Mouse (Mus musculus): ENCODE data around the gene Kdm1a.

Kdm1a gene

DNA sequence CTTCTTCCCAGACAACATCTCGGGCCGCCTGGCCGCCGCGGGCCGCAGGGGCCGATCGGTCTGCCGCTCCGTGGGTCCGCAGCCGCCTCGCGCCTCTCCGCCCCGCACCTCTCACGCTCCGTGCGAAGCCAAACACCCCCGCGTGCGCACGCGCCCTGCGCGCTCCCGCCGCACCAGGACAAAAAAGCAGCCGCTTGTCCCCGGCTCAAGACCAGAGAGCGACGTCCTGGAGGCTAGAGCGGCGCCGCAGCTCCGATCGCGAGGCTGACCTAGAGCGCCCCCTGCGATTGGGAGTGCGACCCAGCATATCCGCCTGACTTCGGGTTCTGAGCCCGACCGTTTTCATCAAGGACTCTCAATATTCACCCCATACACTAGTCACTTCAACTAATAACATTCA lies at the start of gene Kdm1a:
Gene Kdm1a, minus strand, starts transcription at position 156 of the 400 bp plus-strand sequence.
- peak; percentile 88 for DNase-seq

- no peak for DNase-seq
Observed at GRCm38 (mm10) chr4:136651882-136652527, 49.5 kb upstream of the Kdm1a start.

DNA sequence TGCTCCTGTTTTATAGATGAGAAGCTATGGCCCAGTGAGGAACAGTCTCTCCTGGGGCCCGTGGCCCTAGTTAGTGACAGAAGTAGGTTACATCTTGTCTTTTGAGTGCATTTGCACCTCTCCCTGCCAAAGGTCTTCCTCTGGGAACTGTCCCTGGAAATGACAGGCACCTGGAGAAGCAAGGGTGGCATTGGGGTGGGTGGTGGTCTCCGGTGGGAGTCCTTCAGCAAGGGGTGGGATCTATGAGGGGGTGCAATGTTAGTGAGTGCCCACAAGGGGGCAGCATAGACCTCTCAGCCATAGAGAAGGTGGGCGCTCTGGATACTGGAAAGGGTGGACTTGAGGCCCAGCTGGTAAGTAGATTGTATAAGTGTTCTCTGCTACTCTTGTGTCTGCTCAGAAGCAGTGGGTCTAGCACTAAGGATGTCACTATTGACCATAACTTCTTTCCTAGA lies 48.9 kb upstream of the Kdm1a start:
- no peak for DNase-seq

- DNase-seq, result no peak
Observed at GRCm38 (mm10) chr4:136650261-136650660, 47.7 kb upstream of the Kdm1a start.

- no peak for DNase-seq
Observed at GRCm38 (mm10) chr4:136649480-136650196, 47.1 kb upstream of the Kdm1a start.

DNA sequence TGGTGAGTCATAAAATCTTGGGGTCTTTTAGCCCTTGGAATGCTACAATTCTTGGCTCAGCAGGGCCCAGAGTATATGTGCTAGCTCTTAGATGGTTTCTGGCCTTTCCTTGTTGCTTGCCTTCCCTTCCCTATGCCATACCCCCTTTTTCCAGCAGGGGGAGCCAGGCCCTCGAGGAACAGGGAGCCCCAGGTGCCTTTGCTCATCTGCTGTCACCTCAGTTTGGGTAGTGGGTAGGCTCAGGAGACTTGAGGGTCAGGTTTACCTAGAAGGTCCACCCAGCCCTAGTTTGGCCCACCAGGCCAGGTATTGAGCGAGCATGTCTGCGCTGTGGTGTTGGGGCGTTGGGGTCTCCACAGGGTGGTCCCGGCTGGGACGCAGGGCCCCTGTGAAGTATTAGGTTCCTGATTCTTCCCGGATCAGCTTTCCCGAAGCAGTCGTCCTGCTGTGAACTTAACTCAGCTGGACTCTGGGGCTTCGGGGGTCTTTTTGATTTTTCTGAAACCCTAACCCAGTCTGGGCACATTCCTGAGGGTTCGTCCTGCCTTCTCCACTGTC lies 46.5 kb upstream of the Kdm1a start:
- peak; percentile 31 for DNase-seq

DNA sequence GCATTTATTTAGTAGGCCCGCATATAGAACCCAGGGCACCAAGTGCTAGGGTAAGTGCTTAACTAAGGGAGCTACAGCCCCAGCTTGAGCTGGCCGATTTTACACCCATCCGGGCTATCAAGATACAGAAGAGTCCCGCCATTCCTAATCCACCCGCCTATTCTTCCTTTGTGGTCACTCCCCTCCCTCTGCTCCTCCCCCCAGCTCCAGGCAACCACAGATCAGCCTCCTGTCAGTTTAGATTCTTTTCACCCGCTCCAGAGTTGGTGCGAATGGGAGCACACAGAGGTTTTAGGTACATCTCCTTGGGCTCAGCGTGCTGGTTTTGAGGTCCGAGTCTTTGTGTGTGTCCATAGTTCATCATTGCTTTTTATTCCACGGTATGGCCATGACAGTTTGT lies 36.4 kb upstream of the Kdm1a start:
- DNase-seq, result no peak

DNA sequence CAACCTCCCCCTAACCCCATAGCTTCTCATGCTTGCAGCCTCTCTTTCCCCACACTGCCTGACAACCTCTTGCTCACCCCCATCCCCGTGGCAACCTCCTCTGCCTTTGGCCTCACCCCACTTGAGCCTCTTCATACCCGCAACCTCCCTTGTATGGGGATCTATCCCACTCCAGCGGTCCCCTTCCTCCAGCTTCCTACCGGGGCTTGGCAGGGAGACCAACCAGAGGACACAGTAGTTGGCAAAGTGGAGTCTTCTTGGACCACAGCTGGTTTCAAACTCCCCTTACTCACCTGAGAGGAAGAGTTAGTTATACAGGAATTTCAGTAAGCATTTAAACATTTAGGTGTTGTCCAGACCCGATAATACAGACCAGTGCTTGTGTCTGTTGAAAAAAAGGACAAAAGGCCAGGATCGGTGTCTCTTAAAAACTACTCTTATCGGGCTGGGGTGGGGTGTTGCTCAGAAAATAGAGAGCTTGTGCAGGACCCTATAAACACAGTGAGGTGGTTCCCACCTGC lies 35.8 kb upstream of the Kdm1a start:
- DNase-seq, result no peak

- no peak for DNase-seq
Observed at GRCm38 (mm10) chr4:136637563-136638229, 35.2 kb upstream of the Kdm1a start.

GRCm38 (mm10) chr4:136636983-136637562 lies 34.5 kb upstream of the Kdm1a start:
- DNase-seq, result no peak

- no peak for DNase-seq
Observed at GRCm38 (mm10) chr4:136636511-136636910, 34.0 kb upstream of the Kdm1a start.

GRCm38 (mm10) chr4:136635995-136636394 lies 33.5 kb upstream of the Kdm1a start:
- no peak for DNase-seq

DNA sequence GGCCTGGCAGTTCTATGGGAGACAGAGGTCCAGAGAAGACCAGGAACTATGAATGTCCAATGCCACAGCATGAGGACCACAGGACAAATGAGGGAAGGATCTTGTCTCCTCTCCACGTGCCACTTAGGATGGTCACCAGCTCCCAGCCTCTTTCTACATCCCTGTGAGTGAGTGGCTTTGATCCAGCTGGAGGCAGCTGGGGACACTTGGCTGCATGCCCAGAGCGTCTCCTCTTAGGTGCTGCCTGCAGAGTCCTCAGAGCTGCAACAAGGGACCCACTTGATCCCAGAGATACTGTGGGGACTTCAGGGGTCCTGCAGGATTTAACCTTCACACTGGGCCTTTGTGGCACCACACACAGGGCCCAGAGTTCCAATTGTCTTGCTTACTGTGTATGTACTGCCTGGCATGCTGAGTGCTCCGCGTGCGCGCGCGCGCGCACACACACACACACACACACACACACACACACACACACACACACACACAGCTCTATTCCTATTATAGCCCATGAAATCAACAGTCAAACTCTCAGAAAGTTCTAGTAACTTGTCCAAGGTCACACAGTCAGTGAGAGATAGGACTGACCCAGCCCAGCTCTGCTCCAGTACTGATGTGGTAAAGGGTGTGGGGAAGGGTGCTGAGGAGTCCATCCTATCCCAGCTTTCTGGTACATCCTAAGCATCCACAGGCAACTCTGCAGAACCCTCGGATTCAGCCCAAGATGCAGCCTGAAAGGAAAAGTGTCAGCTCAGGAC lies 28.9 kb upstream of the Kdm1a start:
- peak; percentile 19 for DNase-seq

GRCm38 (mm10) chr4:136626590-136626989 lies 24.1 kb upstream of the Kdm1a start:
- DNase-seq, result no peak

DNA sequence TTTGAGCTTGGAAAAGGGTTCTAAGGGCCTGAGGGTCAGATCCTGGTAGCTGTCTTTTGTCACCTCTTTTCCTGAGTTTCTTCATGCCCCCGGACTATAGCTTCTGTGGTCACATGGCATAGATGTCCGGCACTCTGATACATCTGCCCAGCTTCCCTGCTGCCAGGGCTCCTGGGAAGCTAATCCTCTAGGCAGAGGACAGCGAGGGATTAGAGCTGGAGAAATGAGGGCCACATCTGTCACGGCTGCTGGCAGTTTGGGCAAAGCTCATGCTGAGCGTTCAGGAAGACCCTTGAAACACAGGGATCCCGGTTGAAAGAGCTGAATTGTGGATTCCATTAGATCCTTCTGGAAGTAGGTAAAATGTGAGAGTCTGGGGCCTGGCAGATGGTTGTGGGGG lies 19.9 kb upstream of the Kdm1a start, which contains the start of gene Lactbl1:
Gene Lactbl1, plus strand, starts transcription at position 234 of the 400 bp plus-strand sequence.
- no peak for DNase-seq

GRCm38 (mm10) chr4:136621956-136622355 lies 19.4 kb upstream of the Kdm1a start:
- no peak for DNase-seq

- no peak for DNase-seq
Observed at GRCm38 (mm10) chr4:136621336-136621735, 18.8 kb upstream of the Kdm1a start.

DNA sequence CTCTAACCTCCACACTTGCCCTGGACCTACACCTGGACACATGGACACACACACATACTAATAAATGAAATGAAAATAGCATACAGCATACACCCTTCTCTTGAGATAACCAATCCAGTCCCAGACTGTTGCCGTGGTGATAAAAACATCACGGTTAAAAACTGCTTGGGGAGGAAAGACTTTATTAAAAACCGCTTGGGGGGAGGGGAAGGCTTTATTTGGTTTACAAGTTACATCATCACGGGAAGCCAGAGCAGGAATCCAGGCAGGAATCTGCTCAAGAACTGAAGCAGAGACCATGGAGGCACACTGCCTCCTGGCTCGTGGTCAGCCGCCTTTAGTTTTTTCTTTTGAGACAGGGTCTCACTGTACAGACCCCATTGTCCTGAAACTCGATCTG lies 11.1 kb upstream of the Kdm1a start:
- no peak for DNase-seq

DNA sequence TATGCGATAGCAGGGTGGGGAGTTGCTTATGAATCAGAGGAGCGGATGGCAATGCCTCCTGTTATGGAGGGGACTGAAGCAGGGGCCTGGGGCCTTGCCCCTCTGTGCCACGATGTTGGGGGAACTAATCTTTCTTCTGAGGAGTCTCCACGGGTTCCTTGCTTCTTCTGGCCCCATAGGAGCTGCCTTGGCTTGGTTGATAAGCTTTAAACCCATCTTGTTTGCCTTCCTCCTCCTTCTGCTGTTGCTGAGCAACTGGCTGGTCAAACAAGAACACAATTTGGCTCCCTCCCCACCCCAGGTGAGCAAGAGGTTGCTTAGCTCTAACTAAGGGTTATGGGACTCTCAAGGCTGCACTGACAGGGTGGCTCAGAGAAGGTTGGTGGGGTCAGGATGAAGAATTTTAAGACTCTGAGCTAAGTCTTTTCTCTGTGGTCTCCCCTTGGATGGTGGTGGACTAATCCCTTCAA lies 7.9 kb upstream of the Kdm1a start, which contains the start of gene Tex46:
Gene Tex46, plus strand, starts transcription at position 51 of the 470 bp plus-strand sequence.
- DNase-seq, result no peak

- no peak for DNase-seq
Observed at GRCm38 (mm10) chr4:136605756-136606485, 3.4 kb upstream of the Kdm1a start.

- DNase-seq, result peak; percentile 22
Observed at GRCm38 (mm10) chr4:136602018-136602554, 437 bp downstream of the Kdm1a start.
